Mouse (Mus musculus): ENCODE data around the gene Ptprk. TPM values are rescaled to one million over a fixed set of nuclear protein-coding genes. Genes with fewer than 3 reads are reported as not detected.
A peak's percentile ranks its signal among the peaks of the same experiment; 100 is the strongest.

Gene Ptprk
- polyA plus RNA-seq, 1 experiment from 2014 or later = 29.4 TPM

DNA sequence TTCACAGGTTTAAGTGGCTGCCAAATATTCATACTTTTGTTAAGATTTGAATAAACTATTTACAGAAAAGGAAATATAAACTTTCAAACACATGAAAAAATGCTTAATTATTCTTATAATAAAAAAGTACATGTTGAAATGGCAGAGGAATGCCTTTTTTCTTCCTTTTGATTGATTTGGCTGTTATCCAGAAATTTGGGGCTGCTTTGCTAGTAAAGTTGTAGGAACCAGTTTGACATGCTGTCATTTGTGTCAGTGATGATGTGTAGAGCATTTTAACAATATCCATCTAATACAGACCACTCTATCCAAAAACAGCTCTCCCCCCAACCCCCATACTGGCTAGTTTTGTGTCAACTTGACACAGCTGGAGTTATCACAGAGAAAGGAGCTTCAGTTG, 86.7 kb downstream of the Ptprk start:
- Histone ChIP-seq H3K27ac (ENCODE audit: low read depth, low read length) (no peak overlapping the region), H3K4me1 (ENCODE audit: control insufficient read depth, insufficient read depth, low read depth, low read length) (peaks cover 12% of the 10 kb centered on the region), H3K9ac (ENCODE audit: low read depth, low read length) (no peak overlapping the region), H3K9me3 (ENCODE audit: control insufficient read depth, low read length) (no peaks in the 10 kb centered on the region), H3K4me2 (ENCODE audit: low read length) (no peak overlapping the region), H3K27me3 (replicated peaks; ENCODE audit: control insufficient read depth, insufficient read depth, low read length) (no peaks in the 10 kb centered on the region), H3K36me3 (ENCODE audit: control insufficient read depth, insufficient read depth, low read length) (no peaks in the 10 kb centered on the region), H3K4me3 (ENCODE audit: low read length) (no peak overlapping the region)
- ATAC-seq = no peak

DNA sequence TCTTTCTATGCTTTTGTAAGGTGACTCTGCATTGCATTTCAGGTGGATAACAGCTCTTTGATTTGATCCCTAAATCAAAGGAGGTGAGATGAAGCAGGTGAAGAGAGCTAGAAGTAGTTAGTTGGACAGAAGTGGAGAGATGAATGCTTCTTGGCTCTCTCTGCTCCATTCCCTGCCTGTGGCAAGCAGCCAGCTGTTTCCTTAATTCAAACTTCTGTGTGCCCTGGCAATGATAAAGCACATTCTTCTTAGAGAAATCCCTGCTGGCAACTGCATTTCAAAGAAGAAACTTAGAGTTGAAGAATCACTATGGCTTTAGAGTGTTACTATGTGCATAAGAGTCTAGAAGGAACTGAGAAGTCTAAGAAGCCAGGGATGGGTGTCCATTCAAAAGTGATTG, 89.6 kb downstream of the Ptprk start:
- Histone ChIP-seq H3K27ac (ENCODE audit: low read depth, low read length) (no peak overlapping the region), H3K4me2 (ENCODE audit: low read length) (no peak overlapping the region), H3K9ac (ENCODE audit: low read depth, low read length) (no peak overlapping the region), H3K27me3 (replicated peaks; ENCODE audit: control insufficient read depth, insufficient read depth, low read length) (no peaks in the 10 kb centered on the region), H3K36me3 (ENCODE audit: control insufficient read depth, insufficient read depth, low read length) (no peaks in the 10 kb centered on the region), H3K4me3 (ENCODE audit: low read length) (no peak overlapping the region), H3K9me3 (ENCODE audit: control insufficient read depth, low read length) (no peaks in the 10 kb centered on the region), H3K4me1 (ENCODE audit: control insufficient read depth, insufficient read depth, low read depth, low read length) (peaks cover 10% of the 10 kb centered on the region)
- ATAC-seq = peak; percentile 29; the same call in 1 of the 2 replicates

DNA sequence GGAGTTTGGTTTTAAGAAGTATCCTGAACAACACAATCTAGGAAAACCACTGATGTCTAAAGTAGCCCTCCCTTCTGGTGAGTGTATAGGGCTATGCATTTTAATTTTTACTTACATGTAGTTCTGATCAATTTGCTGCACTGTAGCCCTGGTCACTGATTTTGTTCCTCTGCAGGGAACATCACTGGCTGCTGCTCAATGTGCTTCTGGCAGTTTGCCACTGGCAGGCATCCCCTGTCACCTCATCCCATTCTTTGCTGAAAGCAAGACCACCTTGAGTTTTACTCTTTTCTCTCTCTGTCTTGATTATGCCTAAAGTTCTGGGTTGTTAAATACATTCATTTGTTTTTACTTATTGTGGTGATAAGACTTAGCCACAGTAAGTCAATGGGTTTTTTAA, 90.1 kb downstream of the Ptprk start:
- Histone ChIP-seq H3K27me3 (replicated peaks; ENCODE audit: control insufficient read depth, insufficient read depth, low read length) (no peaks in the 10 kb centered on the region), H3K9me3 (ENCODE audit: control insufficient read depth, low read length) (no peaks in the 10 kb centered on the region), H3K9ac (ENCODE audit: low read depth, low read length) (no peak overlapping the region), H3K27ac (ENCODE audit: low read depth, low read length) (no peak overlapping the region), H3K36me3 (ENCODE audit: control insufficient read depth, insufficient read depth, low read length) (no peaks in the 10 kb centered on the region), H3K4me2 (ENCODE audit: low read length) (no peak overlapping the region), H3K4me3 (ENCODE audit: low read length) (no peak overlapping the region), H3K4me1 (ENCODE audit: control insufficient read depth, insufficient read depth, low read depth, low read length) (peaks cover 10% of the 10 kb centered on the region)
- ATAC-seq = no peak

DNA sequence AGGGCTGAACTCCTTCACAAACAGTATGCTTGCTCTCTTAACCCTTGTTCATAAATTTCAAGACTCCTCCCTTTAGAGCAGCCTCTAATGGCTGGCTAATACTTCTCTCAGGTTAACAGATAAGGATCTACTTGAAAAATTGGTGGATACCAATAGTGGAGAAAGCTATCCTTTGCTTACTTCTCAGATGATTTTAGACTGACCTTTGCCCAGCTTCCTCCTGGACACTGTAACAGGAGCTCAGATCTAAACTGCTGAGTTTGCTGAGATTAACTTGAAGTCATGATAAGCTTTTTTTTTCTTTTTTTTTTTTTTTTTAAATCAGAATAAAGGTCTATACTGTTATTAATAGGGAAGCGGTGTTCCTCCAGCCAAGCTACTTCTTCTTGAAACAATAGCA, 92.0 kb downstream of the Ptprk start:
- Histone ChIP-seq H3K27me3 (replicated peaks; ENCODE audit: control insufficient read depth, insufficient read depth, low read length) (no peaks in the 10 kb centered on the region), H3K36me3 (ENCODE audit: control insufficient read depth, insufficient read depth, low read length) (no peaks in the 10 kb centered on the region), H3K4me2 (ENCODE audit: low read length) (no peak overlapping the region), H3K4me3 (ENCODE audit: low read length) (no peak overlapping the region), H3K9ac (ENCODE audit: low read depth, low read length) (no peak overlapping the region), H3K27ac (ENCODE audit: low read depth, low read length) (no peak overlapping the region), H3K4me1 (ENCODE audit: control insufficient read depth, insufficient read depth, low read depth, low read length) (peaks cover 10% of the 10 kb centered on the region), H3K9me3 (ENCODE audit: control insufficient read depth, low read length) (no peaks in the 10 kb centered on the region)
- no peak for ATAC-seq
- 86% methylated on average over 1 of the region's 1 CpGs for WGBS

- Histone ChIP-seq H3K36me3 (ENCODE audit: control insufficient read depth, insufficient read depth, low read length) (no peaks in the 10 kb centered on the region), H3K27ac (ENCODE audit: low read depth, low read length) (no peak overlapping the region), H3K9me3 (ENCODE audit: control insufficient read depth, low read length) (no peaks in the 10 kb centered on the region), H3K4me3 (ENCODE audit: low read length) (no peak overlapping the region), H3K27me3 (replicated peaks; ENCODE audit: control insufficient read depth, insufficient read depth, low read length) (no peaks in the 10 kb centered on the region), H3K4me2 (ENCODE audit: low read length) (no peak overlapping the region), H3K4me1 (ENCODE audit: control insufficient read depth, insufficient read depth, low read depth, low read length) (peaks cover 10% of the 10 kb centered on the region), H3K9ac (ENCODE audit: low read depth, low read length) (no peak overlapping the region)
- no peak for ATAC-seq
- 58% methylated on average over 2 of the region's 2 CpGs for WGBS
Measured at GRCm38 (mm10) chr10:28167097-28167496, 92.5 kb downstream of the Ptprk start.

GRCm38 (mm10) chr10:28171196-28171595, 96.6 kb downstream of the Ptprk start:
- Histone ChIP-seq H3K9me3 (ENCODE audit: control insufficient read depth, low read length) (no peaks in the 10 kb centered on the region), H3K27me3 (replicated peaks; ENCODE audit: control insufficient read depth, insufficient read depth, low read length) (no peaks in the 10 kb centered on the region), H3K4me2 (ENCODE audit: low read length) (no peak overlapping the region), H3K4me3 (ENCODE audit: low read length) (no peak overlapping the region), H3K36me3 (ENCODE audit: control insufficient read depth, insufficient read depth, low read length) (no peaks in the 10 kb centered on the region), H3K27ac (ENCODE audit: low read depth, low read length) (no peak overlapping the region), H3K4me1 (ENCODE audit: control insufficient read depth, insufficient read depth, low read depth, low read length) (no peaks in the 10 kb centered on the region), H3K9ac (ENCODE audit: low read depth, low read length) (no peak overlapping the region)
- 96% methylated on average over 1 of the region's 1 CpGs for WGBS
- no peak for ATAC-seq

DNA sequence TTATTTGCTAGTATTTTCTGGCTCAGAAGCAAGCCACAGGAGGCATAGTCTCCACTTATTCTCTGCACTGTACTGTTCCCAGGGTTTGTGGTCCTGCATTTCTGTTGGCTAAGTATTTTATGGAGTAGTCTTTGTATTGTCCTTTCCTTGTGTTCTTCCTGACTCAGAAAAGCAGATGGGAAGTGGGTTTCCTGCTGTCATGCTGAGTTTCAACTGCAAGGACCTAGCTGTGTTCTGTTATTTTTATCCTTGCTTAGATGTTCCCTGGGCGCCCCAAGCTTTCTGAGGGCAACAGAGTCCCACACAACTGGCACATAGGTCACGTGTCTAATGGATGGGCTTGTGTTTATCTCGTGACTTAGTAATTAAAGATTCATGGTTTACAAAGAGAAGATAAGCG, 104.3 kb downstream of the Ptprk start:
- H3K4me1 ChIP-seq (ENCODE audit: control insufficient read depth, insufficient read depth, low read depth, low read length) = no peaks in the 10 kb centered on the region
- H3K4me3 ChIP-seq (ENCODE audit: low read length) = no peak overlapping the region
- ATAC-seq = no peak
- WGBS = 54% methylated on average over 4 of the region's 4 CpGs
- no peaks in the 10 kb centered on the region for H3K9me3 ChIP-seq (ENCODE audit: control insufficient read depth, low read length)
- H3K9ac ChIP-seq (ENCODE audit: low read depth, low read length) = no peak overlapping the region
- H3K27me3 ChIP-seq (replicated peaks; ENCODE audit: control insufficient read depth, insufficient read depth, low read length) = no peaks in the 10 kb centered on the region
- H3K4me2 ChIP-seq (ENCODE audit: low read length) = no peak overlapping the region
- no peak overlapping the region for H3K27ac ChIP-seq (ENCODE audit: low read depth, low read length)
- H3K36me3 ChIP-seq (ENCODE audit: control insufficient read depth, insufficient read depth, low read length) = no peaks in the 10 kb centered on the region

- H3K27ac ChIP-seq (ENCODE audit: low read depth, low read length) = no peak overlapping the region
- no peaks in the 10 kb centered on the region for H3K4me1 ChIP-seq (ENCODE audit: control insufficient read depth, insufficient read depth, low read depth, low read length)
- H3K9ac ChIP-seq (ENCODE audit: low read depth, low read length) = no peak overlapping the region
- no peaks in the 10 kb centered on the region for H3K9me3 ChIP-seq (ENCODE audit: control insufficient read depth, low read length)
- ATAC-seq = no peak
- no peaks in the 10 kb centered on the region for H3K27me3 ChIP-seq (replicated peaks; ENCODE audit: control insufficient read depth, insufficient read depth, low read length)
- H3K36me3 ChIP-seq (ENCODE audit: control insufficient read depth, insufficient read depth, low read length) = no peaks in the 10 kb centered on the region
- H3K4me3 ChIP-seq (ENCODE audit: low read length) = no peak overlapping the region
- WGBS = 94% methylated on average over 3 of the region's 3 CpGs
- no peak overlapping the region for H3K4me2 ChIP-seq (ENCODE audit: low read length)
Measured at GRCm38 (mm10) chr10:28182081-28182480, 107.5 kb downstream of the Ptprk start.

DNA sequence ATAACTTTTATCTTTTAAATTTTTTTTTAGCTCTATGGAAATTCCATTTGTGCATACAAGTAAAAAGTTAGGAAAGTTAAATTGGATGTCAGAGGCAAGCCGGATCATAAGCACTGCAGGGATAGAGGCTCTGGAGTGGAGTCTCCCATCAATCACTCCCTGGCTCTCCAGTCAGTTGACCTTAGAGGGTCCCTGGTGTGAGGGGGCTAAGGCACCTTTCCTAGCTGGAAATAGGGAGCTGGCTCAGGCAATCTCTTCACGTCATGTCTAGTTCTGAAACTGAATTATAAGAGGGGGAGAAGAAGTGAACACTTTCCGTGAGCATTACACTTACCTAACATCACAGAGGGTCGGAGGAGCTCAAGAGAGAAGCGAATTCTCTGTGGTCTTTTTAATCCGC, 110.1 kb downstream of the Ptprk start:
- no peak overlapping the region for H3K27ac ChIP-seq (ENCODE audit: low read depth, low read length)
- no peaks in the 10 kb centered on the region for H3K4me1 ChIP-seq (ENCODE audit: control insufficient read depth, insufficient read depth, low read depth, low read length)
- H3K36me3 ChIP-seq (ENCODE audit: control insufficient read depth, insufficient read depth, low read length) = no peaks in the 10 kb centered on the region
- no peaks in the 10 kb centered on the region for H3K27me3 ChIP-seq (replicated peaks; ENCODE audit: control insufficient read depth, insufficient read depth, low read length)
- H3K9me3 ChIP-seq (ENCODE audit: control insufficient read depth, low read length) = no peaks in the 10 kb centered on the region
- no peak overlapping the region for H3K4me2 ChIP-seq (ENCODE audit: low read length)
- ATAC-seq = no peak
- H3K9ac ChIP-seq (ENCODE audit: low read depth, low read length) = no peak overlapping the region
- WGBS = 79% methylated on average over 6 of the region's 6 CpGs
- H3K4me3 ChIP-seq (ENCODE audit: low read length) = no peak overlapping the region

DNA sequence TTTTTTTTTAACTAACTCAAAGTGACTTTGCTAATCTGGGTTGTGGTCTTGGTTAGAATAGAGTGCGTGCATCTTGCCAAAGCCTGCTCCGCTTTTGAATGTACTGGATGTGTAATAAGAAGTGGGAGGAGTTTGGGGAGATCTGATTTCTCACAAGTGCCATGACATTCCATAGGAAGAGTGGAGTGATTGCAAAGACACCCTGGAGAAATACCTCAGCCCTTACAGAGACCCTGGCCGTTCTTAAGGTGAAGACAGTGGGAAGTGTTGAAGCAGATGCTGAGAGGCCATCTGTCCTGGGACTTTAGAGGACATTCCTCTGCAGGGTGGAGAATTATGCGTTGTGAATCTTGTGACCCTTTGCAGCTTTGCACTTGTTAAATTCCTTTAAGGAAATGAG, 110.7 kb downstream of the Ptprk start:
- WGBS = 66% methylated on average over 4 of the region's 4 CpGs
- Histone ChIP-seq H3K9me3 (ENCODE audit: control insufficient read depth, low read length) (no peaks in the 10 kb centered on the region), H3K4me3 (ENCODE audit: low read length) (no peak overlapping the region), H3K9ac (ENCODE audit: low read depth, low read length) (no peak overlapping the region), H3K27me3 (replicated peaks; ENCODE audit: control insufficient read depth, insufficient read depth, low read length) (no peaks in the 10 kb centered on the region), H3K4me1 (ENCODE audit: control insufficient read depth, insufficient read depth, low read depth, low read length) (no peaks in the 10 kb centered on the region), H3K27ac (ENCODE audit: low read depth, low read length) (no peak overlapping the region), H3K4me2 (ENCODE audit: low read length) (no peak overlapping the region), H3K36me3 (ENCODE audit: control insufficient read depth, insufficient read depth, low read length) (no peaks in the 10 kb centered on the region)
- ATAC-seq = no peak

All from hindbrain, embryonic 16.5 days (tissue).